Mouse (Mus musculus) ovary, adult 10 weeks (tissue): Measurements from ENCODE around the gene Zbtb8a. TPM values are rescaled to one million over a fixed set of nuclear protein-coding genes. Genes with fewer than 3 reads are reported as not detected.

Experiments used
- polyA plus RNA-seq: library from polyadenylated mRNA; stranded (reverse); fragments of 350-450 nt; fragmentation: Illumina TruSeq; extraction: RNeasy Lipid Tissue Mini Kit (QIAGEN cat#74804); gene quantifications from one replicate; pipeline ENCODE4 v1.2.3, GENCODE M21; 2014

Gene Zbtb8a
- polyA plus RNA-seq = 4.2 TPM

GRCm38 (mm10) chr4:129377601-129378390 lies at the start of gene Zbtb8a:
Gene Zbtb8a, minus strand, starts transcription at chr4:129378116.

DNA sequence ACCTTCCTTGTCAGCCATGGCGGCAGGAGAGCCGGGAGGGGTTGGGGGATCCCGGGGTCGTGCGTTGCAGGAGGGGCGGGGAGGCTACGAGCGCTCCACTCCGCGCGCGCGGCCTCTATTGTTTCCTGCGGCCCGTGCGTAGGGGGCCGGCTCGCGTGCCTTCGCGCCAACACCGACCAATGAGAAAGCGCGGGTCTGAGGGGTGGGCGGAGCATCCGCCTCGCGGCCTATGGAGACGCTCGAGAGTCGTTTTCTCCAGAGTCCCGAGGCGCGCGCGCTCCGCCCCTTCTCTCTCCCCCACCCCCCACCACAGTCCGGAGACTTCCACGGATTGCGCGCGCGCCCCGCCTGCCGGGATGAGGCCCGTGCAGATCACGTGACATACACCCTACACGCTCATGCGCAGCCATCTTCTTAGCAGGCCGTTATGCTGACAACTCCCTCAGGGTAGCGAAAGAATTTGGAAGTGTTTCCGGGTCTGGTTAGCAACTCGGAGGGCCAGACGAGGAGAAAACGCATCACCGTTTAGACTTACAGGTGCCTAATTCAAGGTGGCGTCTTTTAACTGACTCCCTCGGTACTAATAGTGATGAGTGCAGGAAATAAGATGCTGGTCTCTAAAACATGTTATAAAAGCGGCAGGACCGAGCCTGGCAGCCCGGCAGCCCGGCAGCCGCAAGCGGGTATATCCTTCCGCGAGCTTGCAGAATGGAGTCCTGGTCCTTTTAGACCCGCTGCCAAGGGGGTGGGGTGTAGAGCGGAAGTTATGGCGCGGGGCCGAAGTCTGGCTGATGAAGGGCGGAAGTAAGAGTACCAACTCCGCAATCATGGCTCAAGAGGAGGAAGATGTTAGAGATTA lies 42.5 kb downstream of the Zbtb8a start, which contains the start of the genes Rbbp4 and Zbtb8os:
Gene Rbbp4 (minus strand): TSS at position 155 of the 859 bp plus-strand sequence.
Gene Zbtb8os (plus strand): TSS at position 480 of the 859 bp plus-strand sequence.

Other genes with a start within 250 kb of the Zbtb8a start
- 6.4 TPM for gene Fndc5, start 241.1 kb downstream of the Zbtb8a start, polyA plus RNA-seq
- gene S100pbp, start 188.4 kb downstream of the Zbtb8a start, polyA plus RNA-seq = 92.1 TPM
- 8.6 TPM for gene Yars, start 188.4 kb downstream of the Zbtb8a start, polyA plus RNA-seq
- gene C77080, start 116.7 kb downstream of the Zbtb8a start, polyA plus RNA-seq = 2.3 TPM
- gene Sync, start 90.5 kb downstream of the Zbtb8a start, polyA plus RNA-seq = 4.0 TPM
- 398 TPM for gene Rbbp4, start 42.7 kb downstream of the Zbtb8a start, polyA plus RNA-seq
- 116 TPM for gene Zbtb8os, start 42.4 kb downstream of the Zbtb8a start, polyA plus RNA-seq
- gene Zbtb8b, start 62.7 kb upstream of the Zbtb8a start, polyA plus RNA-seq = 18.5 TPM
- gene Bsdc1, start 83.5 kb upstream of the Zbtb8a start, polyA plus RNA-seq = 8.4 TPM
- gene Tssk3, start 112.9 kb upstream of the Zbtb8a start, polyA plus RNA-seq = not detected
- not detected for gene Fam229a, start 113.1 kb upstream of the Zbtb8a start, polyA plus RNA-seq
- gene Marcksl1, start 135.5 kb upstream of the Zbtb8a start, polyA plus RNA-seq = 220 TPM
- gene Hdac1, start 164.6 kb upstream of the Zbtb8a start, polyA plus RNA-seq = 51.0 TPM
- 0.66 TPM for gene Lck, start 195.5 kb upstream of the Zbtb8a start, polyA plus RNA-seq
- 0.94 TPM for gene Fam167b, start 200.4 kb upstream of the Zbtb8a start, polyA plus RNA-seq
- gene Eif3i, start 222.5 kb upstream of the Zbtb8a start, polyA plus RNA-seq = 20.0 TPM
- gene Tmem234, start 222.6 kb upstream of the Zbtb8a start, polyA plus RNA-seq = 29.8 TPM
- gene Dcdc2b, start 236.1 kb upstream of the Zbtb8a start, polyA plus RNA-seq = not detected
- 4.9 TPM for gene Iqcc, start 241.0 kb upstream of the Zbtb8a start, polyA plus RNA-seq
- 4.1 TPM for gene Ccdc28b, start 245.8 kb upstream of the Zbtb8a start, polyA plus RNA-seq